Mouse (Mus musculus) neural tube, embryonic 14.5 days (tissue): ENCODE measurements around the gene Ercc1. TPM values are rescaled to one million over a fixed set of nuclear protein-coding genes. Genes with fewer than 3 reads are reported as not detected.
A peak's percentile ranks its signal among the peaks of the same experiment; 100 is the strongest.

Experiments
- ATAC-seq: fragments of 200-750 bp; cut with Nextera tagmentation; 2 replicates; pipeline ENCODE4 v1.8.0; 2017; ENCODE audit warnings: low read depth, mild to moderate bottlenecking, moderate TSS enrichment, moderate library complexity
- H3K27ac ChIP-seq: fragments of 300-500 bp; sonication (generic); 2 replicates; pipeline ENCODE4 v1.5.1; 2014; ENCODE audit warnings: low read depth, mild to moderate bottlenecking, control low read depth, low read length, moderate library complexity, mixed read lengths
- H3K27me3 ChIP-seq: fragments of 300-500 bp; sonication (generic); 2 replicates; pipeline ENCODE4 v1.6.1; 2014; ENCODE audit warnings: low read length; ENCODE audit not compliant: control insufficient read depth, insufficient read depth
- H3K36me3 ChIP-seq: fragments of 300-500 bp; sonication (generic); 2 replicates; pipeline ENCODE4 v1.6.1; 2014; ENCODE audit warnings: low read length, mixed read lengths; ENCODE audit not compliant: control insufficient read depth, insufficient read depth
- H3K4me1 ChIP-seq: fragments of 300-500 bp; sonication (generic); 2 replicates; pipeline ENCODE4 v1.6.1; 2014; ENCODE audit warnings: low read length; ENCODE audit not compliant: control insufficient read depth, insufficient read depth
- H3K4me2 ChIP-seq: fragments of 300-500 bp; sonication (generic); 2 replicates; pipeline ENCODE4 v1.6.1; 2014; ENCODE audit warnings: mild to moderate bottlenecking, low read depth, low read length, control low read depth
- H3K4me3 ChIP-seq: fragments of 300-500 bp; sonication (generic); 2 replicates; pipeline ENCODE4 v1.5.1; 2014; ENCODE audit warnings: low read depth, low read length, control low read depth, mixed read lengths
- H3K9ac ChIP-seq: fragments of 300-500 bp; sonication (generic); replicated peaks from 2 replicates; pipeline ENCODE4 v1.6.1; 2014; ENCODE audit warnings: low read depth, mild to moderate bottlenecking, control low read depth, low read length, mixed read lengths
- H3K9me3 ChIP-seq: fragments of 300-500 bp; sonication (generic); 2 replicates; pipeline ENCODE4 v1.6.1; 2016; ENCODE audit warnings: low read length; ENCODE audit not compliant: control insufficient read depth
- WGBS: fragments of 180-500 bp; shearing (Covaris S2); extraction: QIAGEN DNeasy Blood & Tissue Kit; methylation state at CpG from one replicate; pipeline ENCODE4 v1.1.7; 2014; 5-methylcytosine and 5-hydroxymethylcytosine counted together
- polyA plus RNA-seq: library from polyadenylated mRNA; unstranded; fragments of >200 nt; fragmentation: Nextera tagmentation; extraction: Ambion mirVana; gene quantifications from 2 replicates; pipeline ENCODE4 v1.2.1, GENCODE M21; 2014

The Ercc1 gene
- 90.4 and 98.9 TPM in 2 replicates for polyA plus RNA-seq

- Histone ChIP-seq H3K9ac (peak within 1 kb of the TSS; percentile 67), H3K4me1 (peaks cover 28% of the 10 kb centered on the region; the same call in 1 of the 2 replicates), H3K27ac (peak within 1 kb of the TSS; percentile 87), H3K36me3 (peaks cover 4% of the 10 kb centered on the region; the same call in 1 of the 2 replicates), H3K4me3 (peak within 1 kb of the TSS; percentile 63), H3K4me2 (peak within 1 kb of the TSS; percentile 64), H3K27me3 (peaks cover 6% of the 10 kb centered on the region), H3K9me3 (no peaks in the 10 kb centered on the region)
- 26% methylated on average over 12 of the region's 12 CpGs for WGBS
- peak; percentile 0; the same call in 1 of the 2 replicates for ATAC-seq
Observed at GRCm38 (mm10) chr7:19344237-19344847, at the start of gene Ercc1. Gene Ercc1 (plus strand): TSS chr7:19344778.

- WGBS, result 18% methylated on average over 21 of the region's 22 CpGs
- Histone ChIP-seq H3K9me3 (no peaks in the 10 kb centered on the region), H3K4me1 (peaks cover 6% of the 10 kb centered on the region; the same call in 1 of the 2 replicates), H3K27ac (no peak overlapping the region), H3K4me3 (no peak overlapping the region), H3K27me3 (no peaks in the 10 kb centered on the region), H3K36me3 (0 out of 2 replicates have a peak, but pooled peaks cover 6% of the 10 kb centered on the region), H3K9ac (no peak overlapping the region), H3K4me2 (peak overlapping the region; percentile 7; the same call in 1 of the 2 replicates)
- ATAC-seq, result peak; percentile 65
Observed at GRCm38 (mm10) chr7:19295503-19296185, 48.9 kb upstream of the Ercc1 start.

- Histone ChIP-seq H3K9ac (no peak overlapping the region), H3K27me3 (no peaks in the 10 kb centered on the region), H3K4me3 (no peak overlapping the region), H3K4me2 (no peak overlapping the region), H3K9me3 (no peaks in the 10 kb centered on the region), H3K36me3 (0 out of 2 replicates have a peak, but pooled peaks cover 6% of the 10 kb centered on the region), H3K4me1 (no peaks in the 10 kb centered on the region), H3K27ac (no peak overlapping the region)
- WGBS, result 85% methylated on average over 6 of the region's 6 CpGs
- ATAC-seq, result no peak
Observed at GRCm38 (mm10) chr7:19297034-19297433, 47.5 kb upstream of the Ercc1 start.

GRCm38 (mm10) chr7:19297794-19298193 is 46.8 kb upstream of the Ercc1 start:
- WGBS, result 90% methylated on average over 5 of the region's 5 CpGs
- 0 out of 2 replicates have a peak, but pooled peaks cover 5% of the 10 kb centered on the region for H3K36me3 ChIP-seq
- no peak overlapping the region for H3K27ac ChIP-seq
- H3K9ac ChIP-seq, result no peak overlapping the region
- no peak for ATAC-seq
- no peak overlapping the region for H3K4me2 ChIP-seq
- H3K4me3 ChIP-seq, result no peak overlapping the region
- no peaks in the 10 kb centered on the region for H3K9me3 ChIP-seq
- peaks cover 3% of the 10 kb centered on the region; the same call in 1 of the 2 replicates for H3K27me3 ChIP-seq
- no peaks in the 10 kb centered on the region for H3K4me1 ChIP-seq

- no peak overlapping the region for H3K9ac ChIP-seq
- H3K4me2 ChIP-seq, result no peak overlapping the region
- no peak overlapping the region for H3K4me3 ChIP-seq
- no peaks in the 10 kb centered on the region for H3K9me3 ChIP-seq
- H3K27me3 ChIP-seq, result peaks cover 12% of the 10 kb centered on the region
- 19% methylated on average over 3 of the region's 3 CpGs for WGBS
- no peak for ATAC-seq
- H3K27ac ChIP-seq, result no peak overlapping the region
- no peaks in the 10 kb centered on the region for H3K36me3 ChIP-seq
- 0 out of 2 replicates have a peak, but pooled peaks cover 3% of the 10 kb centered on the region for H3K4me1 ChIP-seq
Observed at GRCm38 (mm10) chr7:19299194-19299593, 45.4 kb upstream of the Ercc1 start.

GRCm38 (mm10) chr7:19300501-19301421 is 43.8 kb upstream of the Ercc1 start:
- WGBS, result under 1% methylated on average over 29 of the region's 29 CpGs
- ATAC-seq, result peak; percentile 87
- Histone ChIP-seq H3K9ac (peak overlapping the region; percentile 29; the same call in 1 of the 2 replicates), H3K4me1 (0 out of 2 replicates have a peak, but pooled peaks cover 6% of the 10 kb centered on the region), H3K27me3 (peaks cover 22% of the 10 kb centered on the region), H3K27ac (no peak overlapping the region), H3K4me3 (peak overlapping the region; percentile 37), H3K4me2 (peak overlapping the region; percentile 50), H3K36me3 (no peaks in the 10 kb centered on the region), H3K9me3 (no peaks in the 10 kb centered on the region)

GRCm38 (mm10) chr7:19301461-19302263 is 42.9 kb upstream of the Ercc1 start:
- H3K27me3 ChIP-seq, result peaks cover 31% of the 10 kb centered on the region
- WGBS, result 12% methylated on average over 16 of the region's 16 CpGs
- no peak overlapping the region for H3K27ac ChIP-seq

More at GRCm38 (mm10) chr7:19301461-19302263, 42.9 kb upstream of the Ercc1 start:
- no peaks in the 10 kb centered on the region for H3K36me3 ChIP-seq
- ATAC-seq, result no peak
- 0 out of 2 replicates have a peak, but pooled peaks cover 6% of the 10 kb centered on the region for H3K4me1 ChIP-seq
- H3K9me3 ChIP-seq, result no peaks in the 10 kb centered on the region
- peak overlapping the region; percentile 50 for H3K4me2 ChIP-seq
- H3K9ac ChIP-seq, result peak overlapping the region; percentile 17; the same call in 1 of the 2 replicates
- H3K4me3 ChIP-seq, result peak overlapping the region; percentile 37
